Mouse (Mus musculus): ENCODE measurements around the gene Pla2g6. TPM values are rescaled to one million over a fixed set of nuclear protein-coding genes. Genes with fewer than 3 reads are reported as not detected.

Pla2g6 gene
- total RNA-seq, 2 experiments from 2014 or later: 3.8 to 7.5 TPM

DNA sequence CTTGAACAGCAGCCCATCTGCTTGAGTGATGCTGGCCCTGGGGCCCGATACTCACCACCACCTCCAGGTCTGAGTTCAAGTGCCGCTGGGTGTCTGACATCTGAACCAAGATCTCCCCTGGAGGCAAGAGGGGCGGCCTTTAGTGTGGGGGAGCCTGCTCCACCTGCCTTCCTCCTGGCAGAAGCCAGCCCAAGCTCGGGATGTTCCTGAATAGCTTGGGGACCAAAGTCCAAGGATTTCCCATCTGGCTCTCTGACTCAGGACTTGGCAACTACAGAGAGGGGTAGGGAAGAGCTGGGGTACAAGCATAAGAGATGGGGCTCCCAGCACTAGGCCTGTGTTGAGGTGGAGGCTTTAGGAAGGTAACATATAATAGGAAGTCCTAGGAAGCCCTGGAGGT is 44.8 kb downstream of the Pla2g6 start:
- ATAC-seq (replicated peaks; ENCODE audit: low FRiP score, poor library complexity, severe bottlenecking): no peak

DNA sequence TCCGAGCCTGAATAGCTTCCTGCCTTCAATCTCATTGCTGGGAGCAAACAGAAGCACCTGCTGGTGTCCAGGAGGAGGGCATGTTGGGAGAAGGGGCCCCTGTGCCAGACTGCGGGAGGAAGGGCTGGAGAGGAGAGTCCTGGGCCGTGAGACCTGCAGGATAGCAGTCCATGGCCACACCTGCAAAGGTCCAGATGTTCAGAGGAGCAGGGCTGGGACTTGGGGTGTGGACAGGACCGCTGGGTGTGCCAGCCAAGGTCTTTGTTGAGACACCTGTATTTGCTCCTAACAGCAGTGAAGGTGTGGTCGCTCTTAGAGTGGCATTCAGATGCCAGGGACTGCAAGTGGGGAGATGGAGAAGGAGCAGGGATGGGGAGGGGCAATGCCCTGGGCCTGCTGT is 45.8 kb downstream of the Pla2g6 start:
- ATAC-seq (replicated peaks; ENCODE audit: low FRiP score, poor library complexity, severe bottlenecking): no peak

DNA sequence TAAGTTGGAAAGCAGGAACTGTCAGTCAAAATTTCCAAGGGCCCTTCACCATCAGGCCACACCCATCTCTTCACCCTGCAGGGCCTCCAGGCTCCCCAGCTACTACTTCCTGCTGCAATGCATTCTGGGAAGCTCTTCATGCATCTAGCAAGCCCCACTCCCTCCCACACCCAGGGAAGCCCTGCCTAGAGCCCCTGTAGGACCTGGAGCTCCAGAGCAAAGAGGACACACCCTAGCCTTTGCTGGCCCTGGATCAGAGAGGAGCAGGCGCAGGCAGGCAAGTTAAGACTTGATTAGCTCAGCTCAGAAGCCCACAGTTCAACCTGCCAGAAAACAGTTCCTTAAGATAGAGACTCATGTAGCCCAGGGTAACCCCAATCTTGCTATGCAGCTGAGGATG is 46.8 kb downstream of the Pla2g6 start:
- ATAC-seq (replicated peaks; ENCODE audit: low FRiP score, poor library complexity, severe bottlenecking): no peak

DNA sequence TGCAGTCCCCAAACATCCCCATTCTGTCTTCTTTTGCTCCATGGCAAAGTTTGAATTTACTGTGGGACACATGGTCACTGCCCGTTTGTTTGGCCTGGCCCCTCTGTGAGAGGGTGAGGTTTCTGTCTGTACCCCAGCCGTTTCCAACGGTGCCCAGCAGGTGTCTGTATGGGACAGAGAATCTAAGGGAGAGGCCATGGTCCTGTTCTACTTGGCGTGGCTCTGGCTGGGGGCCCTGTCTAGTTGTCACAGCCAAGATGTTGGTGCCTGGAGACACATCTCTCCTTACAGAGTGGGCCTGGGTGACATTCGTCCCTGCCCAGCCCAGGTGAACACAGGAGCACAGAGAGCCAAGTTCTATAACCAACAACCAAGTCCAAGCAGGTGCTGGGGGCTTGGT is 47.3 kb downstream of the Pla2g6 start:
- no peak for ATAC-seq (replicated peaks; ENCODE audit: low FRiP score, poor library complexity, severe bottlenecking)

DNA sequence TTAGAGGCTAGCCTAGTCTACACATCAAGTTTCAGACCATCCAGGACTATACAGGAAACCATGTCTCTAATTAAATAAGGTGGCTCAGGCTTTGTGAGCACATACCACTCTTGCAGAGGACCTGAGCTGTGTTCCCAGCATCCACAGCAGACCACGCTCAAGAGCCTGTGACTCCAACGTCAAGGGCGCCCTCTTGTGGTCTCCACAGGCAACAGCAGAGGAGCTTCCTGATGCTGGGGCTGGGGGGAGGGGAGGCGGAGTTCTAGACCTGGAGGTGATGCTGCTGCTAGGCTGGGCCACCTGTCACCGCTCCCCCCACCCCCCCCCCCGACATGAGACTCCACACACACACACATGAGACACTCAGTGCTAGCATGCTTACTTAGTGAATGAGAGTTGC is 48.0 kb downstream of the Pla2g6 start:
- 0 out of 2 replicates have a peak, but pooled peaks have one; percentile 53 for ATAC-seq (replicated peaks; ENCODE audit: low FRiP score, poor library complexity, severe bottlenecking)

DNA sequence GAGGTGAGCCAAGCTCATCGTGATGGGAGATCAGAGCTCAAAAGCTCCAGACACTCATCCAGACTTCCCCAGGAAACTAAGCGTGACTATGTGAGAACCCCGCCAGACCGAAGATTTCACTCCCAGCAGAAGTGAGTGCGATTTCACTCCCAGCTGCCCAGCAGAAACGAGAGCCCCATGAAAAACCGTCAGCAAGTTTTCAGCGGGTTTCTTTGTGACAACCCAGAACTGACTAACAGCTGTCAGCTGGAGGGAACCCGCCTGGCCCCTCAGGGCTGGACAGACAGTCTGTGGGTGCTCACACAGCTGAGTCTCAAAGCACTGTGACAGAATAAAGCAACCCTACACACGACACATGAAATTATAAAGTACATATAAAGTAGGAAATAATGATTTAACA is 50.5 kb downstream of the Pla2g6 start:
- no peak for ATAC-seq (replicated peaks; ENCODE audit: low FRiP score, poor library complexity, severe bottlenecking)

DNA sequence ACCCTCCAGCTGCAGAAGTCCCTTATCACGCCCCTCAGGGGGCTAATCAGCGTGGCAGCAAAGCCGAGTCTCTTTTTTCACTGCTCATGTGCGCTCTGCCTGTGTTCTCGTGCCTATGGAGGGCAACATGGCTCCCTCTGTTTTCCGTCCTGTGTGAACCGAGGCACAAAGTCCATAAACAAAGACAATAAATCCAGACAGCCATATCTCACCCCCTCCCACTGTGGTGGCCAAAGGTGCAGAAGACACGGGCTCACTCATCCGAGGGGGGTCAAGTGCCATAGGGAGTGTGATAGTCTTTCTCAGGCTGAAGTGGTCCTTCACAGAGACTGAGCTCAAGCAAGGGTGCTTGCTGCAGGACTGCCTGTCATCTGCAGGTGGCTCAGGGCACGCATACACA is 55.2 kb downstream of the Pla2g6 start:
- ATAC-seq (replicated peaks; ENCODE audit: low FRiP score, poor library complexity, severe bottlenecking): no peak

DNA sequence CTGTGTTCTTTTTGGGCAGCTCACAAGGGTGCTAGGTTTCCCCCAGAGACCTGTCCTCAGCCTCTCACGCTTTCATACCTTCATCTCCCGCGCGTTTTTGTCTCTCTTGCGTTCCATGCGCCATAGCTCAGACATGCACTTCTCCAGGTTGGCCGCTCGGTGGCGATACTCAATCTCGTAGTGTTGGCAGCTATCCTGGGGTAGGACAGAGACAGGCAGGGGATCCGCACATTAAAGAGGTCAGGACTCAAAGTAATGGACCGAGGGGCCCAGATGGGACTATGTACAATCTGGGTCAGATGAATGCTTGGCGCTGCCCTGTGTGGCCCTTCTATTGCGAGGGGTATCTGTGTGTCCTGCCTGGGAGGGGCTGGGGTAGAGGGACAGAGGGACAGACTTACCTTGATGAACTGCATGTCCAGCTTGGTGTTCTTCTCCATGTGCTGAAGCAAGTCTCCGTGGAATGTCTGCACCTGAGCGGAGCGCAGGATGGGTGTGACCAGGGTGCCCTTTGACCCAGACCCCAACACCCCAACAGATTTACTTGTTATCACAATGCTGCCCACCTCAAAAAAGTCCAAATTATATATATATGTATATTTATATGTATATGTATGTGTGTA is 57.0 kb downstream of the Pla2g6 start:
- ATAC-seq (replicated peaks; ENCODE audit: low FRiP score, poor library complexity, severe bottlenecking): no peak

DNA sequence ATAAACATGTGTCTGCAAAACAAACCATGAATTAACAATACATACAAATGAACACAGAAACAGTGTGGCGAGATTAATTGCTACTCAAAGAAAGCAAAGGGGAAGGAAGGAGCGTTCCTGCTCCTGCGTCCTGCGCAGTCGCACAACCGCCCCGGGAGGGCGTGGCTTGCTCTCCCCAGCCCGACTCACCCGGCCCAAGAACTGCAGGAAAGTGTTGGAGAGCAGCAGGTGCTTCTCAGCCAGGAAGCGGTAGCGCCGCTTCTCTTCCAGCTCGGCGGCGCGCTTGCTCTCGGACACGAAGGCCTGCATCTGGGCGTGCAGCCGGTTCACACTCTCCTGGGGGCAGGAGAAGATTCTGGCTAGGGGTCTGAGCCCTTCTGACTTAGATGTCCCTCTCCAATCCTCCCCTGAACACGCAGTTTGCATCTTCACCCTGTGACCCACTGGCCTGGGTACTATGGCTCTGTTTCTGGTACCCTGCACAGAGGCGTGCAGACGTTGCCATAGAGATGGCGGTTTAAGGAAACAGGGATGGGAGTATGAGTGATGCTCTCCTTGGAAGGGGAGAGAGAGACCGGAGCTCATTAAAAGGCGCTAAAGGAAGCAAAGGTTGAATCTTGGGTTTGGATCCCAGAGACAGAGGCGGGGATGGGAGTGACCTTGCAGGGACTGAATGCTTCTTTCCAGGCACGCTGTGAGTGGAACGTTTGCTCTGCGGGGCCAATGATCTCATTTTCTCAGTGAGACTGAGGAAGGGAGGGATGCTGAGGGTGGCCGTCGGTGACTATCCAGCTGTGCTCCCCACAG is 57.7 kb downstream of the Pla2g6 start:
- 0 out of 2 replicates have a peak, but pooled peaks have one; percentile 46 for ATAC-seq (replicated peaks; ENCODE audit: low FRiP score, poor library complexity, severe bottlenecking)

DNA sequence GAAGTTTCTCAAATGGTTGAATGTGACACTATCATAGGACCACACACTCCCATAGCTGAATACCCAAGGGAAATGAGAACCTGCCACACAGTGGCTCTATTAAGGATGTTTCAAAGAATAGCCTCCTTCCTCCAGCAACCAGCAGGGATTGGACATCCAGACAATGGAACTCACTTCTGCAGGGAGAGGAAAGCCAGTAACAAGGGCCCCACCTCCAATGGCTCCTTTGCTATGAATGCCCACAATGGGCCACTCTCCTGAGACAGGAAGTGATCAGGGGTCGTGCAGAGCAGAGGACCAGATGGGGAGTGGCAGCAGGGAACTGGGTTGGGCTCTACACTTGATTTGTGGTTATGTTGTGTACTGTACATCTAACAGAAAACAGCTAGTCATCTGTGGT is 59.7 kb downstream of the Pla2g6 start:
- no peak for ATAC-seq (replicated peaks; ENCODE audit: low FRiP score, poor library complexity, severe bottlenecking)

DNA sequence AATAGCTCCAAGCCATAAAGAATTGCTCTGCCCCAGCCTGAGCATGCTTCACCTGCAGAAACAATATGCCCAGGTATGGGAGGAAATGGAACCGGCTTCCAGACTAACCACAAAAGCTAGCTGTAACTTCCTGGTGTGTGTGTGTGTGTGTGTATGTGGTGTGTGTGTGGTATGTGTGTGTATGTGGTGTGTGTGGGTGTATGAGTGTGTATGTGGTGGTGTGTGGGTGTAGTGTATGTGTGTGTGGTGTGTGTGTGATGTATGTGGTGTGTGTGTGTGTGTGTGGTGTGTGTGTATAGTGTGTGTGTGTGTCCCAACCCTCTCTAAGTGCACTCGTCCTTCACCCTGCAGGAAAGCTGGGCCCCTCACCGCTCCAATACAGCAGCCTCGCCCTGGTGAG is 62.8 kb downstream of the Pla2g6 start:
- no peak for ATAC-seq (replicated peaks; ENCODE audit: low FRiP score, poor library complexity, severe bottlenecking)

DNA sequence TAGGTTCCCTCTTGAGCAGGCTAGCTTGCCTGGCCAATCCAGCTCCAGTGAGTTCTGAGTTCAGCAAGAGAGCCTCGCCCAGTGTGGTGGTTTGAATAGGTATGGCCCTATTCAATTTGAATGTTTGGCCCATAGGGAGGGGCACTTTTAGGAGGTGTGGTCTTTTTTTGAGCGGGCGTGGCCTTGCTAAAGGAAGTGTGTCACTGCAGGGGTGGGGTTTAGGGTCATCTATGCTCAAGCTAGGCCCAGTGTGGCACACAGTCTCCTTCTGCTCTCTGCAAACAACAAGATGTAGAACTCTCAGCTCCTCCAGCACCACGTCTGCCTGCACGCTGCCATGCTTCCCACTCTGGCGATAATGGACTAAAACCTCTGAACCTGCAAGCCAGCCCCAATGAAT is 64.5 kb downstream of the Pla2g6 start:
- no peak for ATAC-seq (replicated peaks; ENCODE audit: low FRiP score, poor library complexity, severe bottlenecking)

DNA sequence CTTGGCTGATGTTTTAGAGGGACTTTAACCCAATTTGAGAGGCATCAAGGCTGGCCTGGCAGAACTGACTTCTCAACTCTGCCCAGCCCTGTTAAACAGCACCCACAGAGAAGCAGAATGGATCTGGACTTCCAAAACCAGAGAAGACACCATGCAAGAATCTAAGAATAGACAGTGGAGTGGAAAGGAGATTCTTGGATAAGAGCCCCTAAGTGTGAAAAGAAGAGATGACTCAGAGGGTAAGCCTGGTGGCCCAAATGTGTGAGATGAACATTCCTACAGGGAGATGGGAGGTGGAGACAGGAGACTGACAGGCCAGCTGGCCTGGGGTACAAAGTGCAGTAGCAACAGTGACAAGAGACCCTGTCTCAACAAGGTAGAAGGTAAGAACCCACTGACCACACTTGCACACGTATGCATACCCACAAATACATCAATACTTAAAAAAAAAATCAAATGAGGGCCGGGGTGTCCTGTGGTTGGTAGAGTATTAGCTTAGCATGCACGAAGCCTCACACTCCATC is 65.3 kb downstream of the Pla2g6 start:
- ATAC-seq (replicated peaks; ENCODE audit: low FRiP score, poor library complexity, severe bottlenecking): no peak

DNA sequence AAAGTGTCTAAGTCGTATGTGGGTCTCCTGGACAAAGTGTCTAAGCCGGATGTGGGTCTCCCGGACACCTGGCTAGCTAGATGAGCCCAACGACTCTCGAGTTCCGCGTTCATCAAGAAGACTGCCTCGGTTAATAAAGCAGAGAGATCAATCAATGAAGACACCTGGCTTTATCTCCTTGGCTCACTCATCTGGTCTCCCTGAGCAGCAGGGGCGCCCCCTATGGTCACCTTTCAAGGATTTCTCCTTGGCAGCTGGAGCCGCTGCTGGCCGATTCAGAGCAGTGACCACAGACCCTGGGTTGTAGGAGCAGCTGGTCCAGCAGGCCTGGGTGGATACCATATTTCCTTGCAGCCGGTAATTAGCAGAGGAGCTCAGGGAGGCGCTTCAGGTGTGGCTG is 65.8 kb downstream of the Pla2g6 start:
- ATAC-seq (replicated peaks; ENCODE audit: low FRiP score, poor library complexity, severe bottlenecking): no peak

DNA sequence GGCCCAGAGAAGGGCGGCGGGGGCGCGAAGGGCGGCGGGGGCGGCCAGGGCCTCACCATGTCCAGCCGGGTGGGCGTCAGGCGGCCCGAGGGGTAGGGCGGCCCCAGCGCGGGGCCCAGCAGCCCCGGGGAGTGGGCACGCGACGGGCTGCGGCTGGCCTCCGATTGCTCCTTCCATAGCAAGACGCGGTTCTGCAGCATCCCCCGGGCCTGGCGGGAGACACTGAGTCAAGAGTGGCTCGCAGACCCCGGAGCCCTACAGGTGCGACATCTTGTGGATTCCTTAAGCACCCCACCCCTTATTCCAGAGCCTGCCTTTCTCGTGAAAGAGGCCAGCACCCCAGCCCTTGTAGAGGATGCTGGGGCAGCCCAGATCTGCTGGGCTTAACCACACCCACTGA is 66.4 kb downstream of the Pla2g6 start:
- no peak for ATAC-seq (replicated peaks; ENCODE audit: low FRiP score, poor library complexity, severe bottlenecking)

DNA sequence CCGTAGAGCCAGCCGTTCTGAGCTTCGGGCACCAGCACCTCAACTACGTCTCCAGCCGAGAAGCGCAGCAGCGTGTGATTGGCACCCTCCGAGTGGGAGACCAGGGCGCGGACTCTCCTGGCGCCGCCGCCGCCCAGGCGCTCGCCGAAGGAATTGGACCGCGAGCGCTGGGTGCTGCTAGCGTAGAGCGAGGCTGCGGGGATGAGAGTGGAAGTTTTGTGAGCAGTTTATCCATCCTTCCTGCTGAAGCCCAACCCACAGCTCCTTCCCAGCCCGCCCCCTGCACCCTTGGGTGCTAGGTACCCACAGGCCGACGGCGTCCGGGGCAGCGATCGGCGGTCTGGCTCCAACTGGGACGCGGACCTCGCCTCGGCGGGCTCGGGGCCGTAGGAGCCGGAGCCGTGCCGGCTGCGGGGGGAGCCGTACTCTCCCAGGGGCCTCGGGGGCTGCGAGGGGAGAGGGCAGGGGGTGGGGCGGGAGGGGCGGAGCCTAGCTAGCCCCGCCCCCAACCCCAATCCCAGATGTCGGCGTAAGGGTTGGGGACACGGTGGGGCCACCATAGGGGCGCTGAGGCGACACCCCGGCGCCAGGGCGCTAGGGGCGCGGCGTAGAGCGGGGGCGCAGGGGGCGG is 67.0 kb downstream of the Pla2g6 start:
- ATAC-seq (replicated peaks; ENCODE audit: low FRiP score, poor library complexity, severe bottlenecking): no peak

DNA sequence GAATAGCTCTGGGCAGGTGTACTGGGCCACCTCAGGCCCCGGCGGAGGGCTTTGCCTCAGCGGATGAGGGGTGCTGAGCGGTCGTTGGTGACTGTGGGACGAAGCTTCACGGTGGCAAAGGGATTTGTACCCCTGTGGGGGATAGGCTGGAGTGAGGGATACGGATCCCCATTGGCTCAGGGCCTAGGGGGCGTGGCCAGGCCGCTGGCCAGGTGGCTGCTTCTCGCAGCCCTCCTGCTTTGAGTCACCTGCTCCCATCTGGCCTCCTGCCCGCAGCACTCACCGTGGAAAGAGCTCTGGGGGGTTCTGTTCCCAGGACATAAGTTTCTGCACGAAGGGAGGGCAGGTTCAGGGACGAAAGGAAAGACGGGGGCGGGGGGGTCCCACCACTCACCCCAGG is 69.7 kb downstream of the Pla2g6 start:
- ATAC-seq (replicated peaks; ENCODE audit: low FRiP score, poor library complexity, severe bottlenecking): no peak

DNA sequence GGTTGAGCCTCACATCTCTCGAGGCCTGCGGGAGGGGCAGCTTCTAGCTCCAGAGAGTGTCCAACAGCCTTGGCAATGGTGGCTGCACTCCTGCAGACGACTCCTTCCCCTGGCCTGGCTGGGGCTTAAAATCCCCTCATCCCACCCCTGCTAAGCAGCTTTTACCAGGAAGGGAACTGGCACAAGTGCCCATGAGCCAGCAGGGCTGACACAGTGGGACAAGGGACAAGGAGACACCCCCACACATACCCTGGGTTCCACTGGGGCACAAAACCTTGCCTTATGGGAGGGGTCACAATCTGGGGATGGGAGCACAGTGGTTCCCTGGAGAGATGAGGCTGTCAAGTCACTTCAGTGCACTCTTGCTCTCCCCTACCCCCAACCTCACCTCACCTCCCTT is 73.5 kb downstream of the Pla2g6 start, which contains the start of gene Slc16a8:
Gene Slc16a8 (minus strand): TSS at position 101 of the 400 bp plus-strand sequence.
- ATAC-seq (replicated peaks; ENCODE audit: low FRiP score, poor library complexity, severe bottlenecking): no peak

DNA sequence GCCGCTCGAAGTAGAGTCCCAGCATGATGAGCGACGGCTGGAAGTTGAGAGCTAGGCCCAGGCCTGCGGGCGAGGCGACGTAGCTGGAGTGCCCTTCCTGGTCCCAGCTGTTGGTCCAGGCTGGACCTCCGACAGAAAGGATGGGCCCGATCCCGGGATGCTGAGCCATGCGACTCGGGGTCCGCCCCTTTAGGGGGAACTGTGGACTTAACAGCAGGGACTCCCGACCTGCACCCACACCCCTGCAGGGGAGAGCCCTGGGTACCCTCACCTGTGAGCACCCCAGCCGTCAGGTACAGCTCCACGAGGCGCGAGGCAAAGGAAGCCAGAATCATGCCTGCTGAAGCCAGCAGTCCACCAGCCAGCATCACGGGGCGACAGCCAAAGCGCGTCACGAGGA is 75.6 kb downstream of the Pla2g6 start:
- ATAC-seq (replicated peaks; ENCODE audit: low FRiP score, poor library complexity, severe bottlenecking): no peak

DNA sequence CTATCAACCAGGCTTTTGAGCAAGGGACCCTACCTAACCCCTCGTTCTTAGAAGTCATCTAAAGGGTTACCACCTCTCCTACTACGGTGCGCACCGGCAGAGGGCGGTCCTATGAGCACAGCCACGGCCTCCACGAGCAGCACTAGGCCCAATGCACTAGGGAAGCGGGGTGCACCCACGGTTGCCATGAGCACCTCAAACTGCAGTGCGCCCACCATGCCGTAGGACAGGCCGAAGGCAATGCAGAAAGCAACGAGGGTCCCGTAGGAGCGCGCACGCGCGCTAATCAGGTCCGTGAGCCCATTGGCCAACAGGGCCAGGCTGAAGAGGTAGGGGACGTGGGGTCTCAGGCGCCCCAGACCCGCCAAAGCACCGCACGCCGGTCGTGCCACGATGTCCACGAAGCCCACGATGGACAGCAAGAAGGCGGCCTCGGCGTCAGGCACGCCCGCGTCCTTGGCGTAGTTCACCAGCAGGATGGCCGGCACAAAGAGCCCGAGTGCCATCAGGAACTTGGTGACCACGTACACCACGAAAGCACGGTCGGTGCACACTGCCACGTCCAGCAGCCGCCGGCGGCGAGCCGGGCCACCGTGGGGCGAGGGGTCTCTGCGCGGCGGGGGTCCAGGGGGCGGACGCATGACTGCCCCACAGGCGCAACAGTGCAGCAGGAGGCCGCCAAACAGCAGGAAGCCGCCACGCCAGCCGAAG is 76.3 kb downstream of the Pla2g6 start:
- ATAC-seq (replicated peaks; ENCODE audit: low FRiP score, poor library complexity, severe bottlenecking): no peak

Data from erythroid progenitor cell, adult 5-6 weeks (primary cell).